Mouse (Mus musculus) regulatory T cell (primary cell): ENCODE measurements around the gene Mrpl37.

Experiments
- in situ Hi-C: fragments of 300-600 bp; cut with MboI, MseI; formaldehyde crosslinking; loops from one replicate; pipeline ENCODE4 v1.15.1; 2025; ENCODE audit warnings: high pct_unique_total_duplicates

Mrpl37 gene

GRCm38 (mm10) chr4:107019027-107019426, 47.6 kb downstream of the Mrpl37 start:
- in situ Hi-C loops, result no loop called here

GRCm38 (mm10) chr4:107018521-107018920, 48.1 kb downstream of the Mrpl37 start:
- in situ Hi-C loops, result no loop called here

- in situ Hi-C loops, result no loop called here
These were observed 49.4 kb downstream of the Mrpl37 start for GRCm38 (mm10) chr4:107017257-107017656.

GRCm38 (mm10) chr4:107015971-107016511, 50.6 kb downstream of the Mrpl37 start:
- in situ Hi-C loops, result no loop called here

- in situ Hi-C loops, result no loop called here
These were observed 52.8 kb downstream of the Mrpl37 start for GRCm38 (mm10) chr4:107013817-107014260.

GRCm38 (mm10) chr4:107013119-107013816, 53.4 kb downstream of the Mrpl37 start:
- in situ Hi-C loops, result no loop called here

GRCm38 (mm10) chr4:107012574-107012973, 54.1 kb downstream of the Mrpl37 start:
- in situ Hi-C loops, result no loop called here

GRCm38 (mm10) chr4:107012005-107012478, 54.6 kb downstream of the Mrpl37 start:
- in situ Hi-C loops, result no loop called here

GRCm38 (mm10) chr4:107011325-107012004, 55.2 kb downstream of the Mrpl37 start:
- in situ Hi-C loops, result no loop called here

GRCm38 (mm10) chr4:107009548-107009947, 57.1 kb downstream of the Mrpl37 start:
- in situ Hi-C loops, result no loop called here

GRCm38 (mm10) chr4:107008161-107008560, 58.5 kb downstream of the Mrpl37 start:
- in situ Hi-C loops, result no loop called here

- in situ Hi-C loops, result no loop called here
These were observed 59.3 kb downstream of the Mrpl37 start for GRCm38 (mm10) chr4:107007359-107007758.

- in situ Hi-C loops, result no loop called here
These were observed 59.9 kb downstream of the Mrpl37 start for GRCm38 (mm10) chr4:107006807-107007206.

- in situ Hi-C loops, result no loop called here
These were observed 60.4 kb downstream of the Mrpl37 start for GRCm38 (mm10) chr4:107006229-107006628.
